Mouse (Mus musculus): ENCODE measurements at regions not wholly inside any gene's neighbourhood (a gene's known extent, or its start where the extent isn't known, plus 50 kb on each side); places are given as distances from the start of the nearest gene placed in this dataset.

GRCm38 (mm10) chr15:72101730-72102129 is 1732.6 kb upstream of the Gm6569 start:
- no peak for DNase-seq (ENCODE audit: extremely low spot score in 1 of 2, low spot score in 1 of 2)

GRCm38 (mm10) chr15:72105830-72106413 is 1728.4 kb upstream of the Gm6569 start:
- DNase-seq (ENCODE audit: extremely low spot score in 1 of 2, low spot score in 1 of 2) = no peak

- no peak for DNase-seq (ENCODE audit: extremely low spot score in 1 of 2, low spot score in 1 of 2)
These were observed 1723.8 kb upstream of the Gm6569 start for GRCm38 (mm10) chr15:72110520-72110919.

- DNase-seq (ENCODE audit: extremely low spot score in 1 of 2, low spot score in 1 of 2) = no peak
These were observed 1717.6 kb upstream of the Gm6569 start for GRCm38 (mm10) chr15:72116772-72117171.

- DNase-seq (ENCODE audit: extremely low spot score in 1 of 2, low spot score in 1 of 2) = no peak
These were observed 1700.1 kb upstream of the Gm6569 start for GRCm38 (mm10) chr15:72134226-72134625.

GRCm38 (mm10) chr15:72135992-72136617 is 1698.3 kb upstream of the Gm6569 start:
- no peak for DNase-seq (ENCODE audit: extremely low spot score in 1 of 2, low spot score in 1 of 2)

- no peak for DNase-seq (ENCODE audit: extremely low spot score in 1 of 2, low spot score in 1 of 2)
These were observed 1694.2 kb upstream of the Gm6569 start for GRCm38 (mm10) chr15:72140122-72140521.

- DNase-seq (ENCODE audit: extremely low spot score in 1 of 2, low spot score in 1 of 2) = peak in 1 of 2 experiments; percentile 1
These were observed 1683.8 kb upstream of the Gm6569 start for GRCm38 (mm10) chr15:72150581-72150980.

- no peak for DNase-seq (ENCODE audit: extremely low spot score in 1 of 2, low spot score in 1 of 2)
These were observed 1675.9 kb upstream of the Gm6569 start for GRCm38 (mm10) chr15:72158505-72158904.

GRCm38 (mm10) chr15:72200861-72201260 is 1633.5 kb upstream of the Gm6569 start:
- no peak for DNase-seq (ENCODE audit: extremely low spot score in 1 of 2, low spot score in 1 of 2)

GRCm38 (mm10) chr15:72201791-72202190 is 1632.6 kb upstream of the Gm6569 start:
- DNase-seq (ENCODE audit: extremely low spot score in 1 of 2, low spot score in 1 of 2) = no peak

- DNase-seq (ENCODE audit: extremely low spot score in 1 of 2, low spot score in 1 of 2) = no peak
These were observed 1629.0 kb upstream of the Gm6569 start for GRCm38 (mm10) chr15:72205240-72205799.

- peak; percentile 77 to 96 for DNase-seq (ENCODE audit: extremely low spot score in 1 of 2, low spot score in 1 of 2)
These were observed 1628.4 kb upstream of the Gm6569 start for GRCm38 (mm10) chr15:72205950-72206349.

GRCm38 (mm10) chr15:72207589-72207988 is 1626.8 kb upstream of the Gm6569 start:
- no peak for DNase-seq (ENCODE audit: extremely low spot score in 1 of 2, low spot score in 1 of 2)

- peak in 1 of 2 experiments; percentile 36 for DNase-seq (ENCODE audit: extremely low spot score in 1 of 2, low spot score in 1 of 2)
These were observed 1626.3 kb upstream of the Gm6569 start for GRCm38 (mm10) chr15:72208076-72208475.

GRCm38 (mm10) chr15:72208973-72209372 is 1625.4 kb upstream of the Gm6569 start:
- peak in 1 of 2 experiments; percentile 50 for DNase-seq (ENCODE audit: extremely low spot score in 1 of 2, low spot score in 1 of 2)

GRCm38 (mm10) chr15:72217731-72218130 is 1616.6 kb upstream of the Gm6569 start:
- no peak for DNase-seq (ENCODE audit: extremely low spot score in 1 of 2, low spot score in 1 of 2)

GRCm38 (mm10) chr15:72219985-72220384 is 1614.4 kb upstream of the Gm6569 start:
- DNase-seq (ENCODE audit: extremely low spot score in 1 of 2, low spot score in 1 of 2) = peak in 1 of 2 experiments; percentile 21

GRCm38 (mm10) chr15:72220786-72221185 is 1613.6 kb upstream of the Gm6569 start:
- no peak for DNase-seq (ENCODE audit: extremely low spot score in 1 of 2, low spot score in 1 of 2)

GRCm38 (mm10) chr15:72232355-72232754 is 1602.0 kb upstream of the Gm6569 start:
- DNase-seq (ENCODE audit: extremely low spot score in 1 of 2, low spot score in 1 of 2) = peak in 1 of 2 experiments; percentile 42

- DNase-seq (ENCODE audit: extremely low spot score in 1 of 2, low spot score in 1 of 2) = peak in 1 of 2 experiments; percentile 20
These were observed 1569.7 kb upstream of the Gm6569 start for GRCm38 (mm10) chr15:72264619-72265018.

- DNase-seq (ENCODE audit: extremely low spot score in 1 of 2, low spot score in 1 of 2) = no peak
These were observed 1550.5 kb upstream of the Gm6569 start for GRCm38 (mm10) chr15:72283846-72284245.

All from frontal cortex, adult 2 months (tissue).